Mouse (Mus musculus): ENCODE measurements at regions not wholly inside any gene's neighbourhood (a gene's known extent, or its start where the extent isn't known, plus 50 kb on each side); places are given as distances from the start of the nearest gene placed in this dataset.
A peak's percentile ranks its signal among the peaks of the same experiment; 100 is the strongest.

- Histone ChIP-seq H3K4me2 (ENCODE audit: low read depth, low read length) (no peak overlapping the region), H3K9me3 (ENCODE audit: control insufficient read depth, low read length) (no peaks in the 10 kb centered on the region), H3K9ac (replicated peaks; ENCODE audit: low read depth, low read length) (no peak overlapping the region), H3K27me3 (ENCODE audit: control insufficient read depth, insufficient read depth, low read length) (no peaks in the 10 kb centered on the region), H3K4me1 (ENCODE audit: control insufficient read depth, insufficient read depth, low read length) (no peaks in the 10 kb centered on the region), H3K36me3 (ENCODE audit: control insufficient read depth, insufficient read depth, low read length) (no peaks in the 10 kb centered on the region), H3K27ac (ENCODE audit: low read depth, low read length) (no peak overlapping the region), H3K4me3 (ENCODE audit: low read depth, low read length) (no peak overlapping the region)
- ATAC-seq (ENCODE audit: low read depth) = 0 out of 2 replicates have a peak, but pooled peaks have one; percentile 14
- 59% methylated on average over 3 of the region's 3 CpGs for WGBS
These were observed 562.7 kb upstream of the Pdzrn3 start for GRCm38 (mm10) chr6:101940266-101940866.

DNA sequence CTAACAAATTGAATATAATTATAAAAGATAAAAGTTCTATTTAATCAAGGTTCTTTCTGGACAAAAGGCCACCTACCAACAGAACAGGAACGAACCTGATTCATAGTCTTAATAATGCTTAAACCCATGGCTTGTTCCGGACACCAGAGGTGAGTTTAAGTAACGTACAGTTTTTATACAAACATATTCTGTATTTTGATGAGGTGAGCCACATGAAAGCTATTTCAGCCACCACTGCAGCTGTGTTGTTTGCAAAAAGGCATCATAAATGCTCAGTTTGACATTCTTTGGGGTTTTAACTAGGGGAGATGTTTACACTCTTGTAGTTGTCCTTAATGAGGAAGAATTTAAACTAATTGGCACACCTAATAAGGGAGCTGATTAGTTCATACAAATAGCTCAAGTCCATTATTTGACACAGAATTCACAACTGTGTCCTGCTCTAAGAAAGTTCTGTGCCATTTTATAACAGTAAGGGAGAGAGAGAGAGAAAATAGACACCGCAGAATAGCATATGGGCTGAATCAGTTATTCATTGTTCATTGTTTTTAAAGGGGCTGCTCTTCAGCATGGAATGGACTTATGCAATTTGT is 560.8 kb upstream of the Pdzrn3 start:
- Histone ChIP-seq H3K27ac (ENCODE audit: low read depth, low read length) (no peak overlapping the region), H3K9me3 (ENCODE audit: control insufficient read depth, low read length) (no peaks in the 10 kb centered on the region), H3K4me2 (ENCODE audit: low read depth, low read length) (no peak overlapping the region), H3K4me1 (ENCODE audit: control insufficient read depth, insufficient read depth, low read length) (no peaks in the 10 kb centered on the region), H3K9ac (replicated peaks; ENCODE audit: low read depth, low read length) (no peak overlapping the region), H3K36me3 (ENCODE audit: control insufficient read depth, insufficient read depth, low read length) (no peaks in the 10 kb centered on the region), H3K4me3 (ENCODE audit: low read depth, low read length) (no peak overlapping the region), H3K27me3 (ENCODE audit: control insufficient read depth, insufficient read depth, low read length) (no peaks in the 10 kb centered on the region)
- 82% methylated on average over 4 of the region's 4 CpGs for WGBS
- no peak for ATAC-seq (ENCODE audit: low read depth)

DNA sequence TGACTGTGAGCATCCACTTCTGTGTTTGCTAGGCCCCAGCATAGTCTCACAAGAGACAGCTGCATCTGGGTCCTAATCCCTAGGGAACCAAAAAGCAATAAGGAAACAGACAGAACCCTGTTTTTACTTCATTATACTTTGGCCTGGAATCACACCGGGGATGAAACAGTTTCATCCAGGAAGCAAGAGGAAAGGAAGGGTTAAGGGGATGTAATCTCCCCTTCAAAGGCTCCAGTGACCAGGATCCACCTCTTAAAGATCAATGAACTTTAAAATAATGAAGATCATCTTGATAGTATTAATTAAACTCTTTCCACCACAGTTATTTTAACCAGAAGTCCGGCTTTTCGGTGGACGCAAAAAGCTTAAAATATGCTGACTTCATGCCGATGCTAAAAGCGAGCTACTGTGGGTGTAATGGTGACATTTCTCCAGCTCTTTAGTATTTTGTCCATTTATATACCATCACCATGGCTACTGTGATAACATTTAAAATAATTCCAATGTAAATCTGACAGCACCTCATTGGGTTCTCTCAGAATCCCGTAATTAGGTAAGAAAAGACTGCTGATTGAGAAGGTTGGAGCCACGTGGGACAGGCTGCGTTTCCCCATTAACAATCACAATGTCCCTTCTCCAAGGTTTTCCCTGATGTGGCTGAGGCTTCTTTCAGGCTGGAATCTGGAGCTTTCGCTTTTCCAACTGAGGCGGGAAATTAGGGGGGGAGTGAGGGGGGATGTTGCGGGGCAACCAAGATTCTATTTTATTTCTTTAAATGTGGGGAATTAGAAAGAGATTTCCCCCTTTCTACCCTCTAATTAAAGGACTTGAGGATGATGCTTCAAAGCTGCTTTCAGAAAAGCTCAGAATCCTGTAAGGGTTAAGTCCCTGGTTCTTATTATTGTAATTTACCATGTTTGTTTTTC is 560.0 kb upstream of the Pdzrn3 start:
- H3K36me3 ChIP-seq (ENCODE audit: control insufficient read depth, insufficient read depth, low read length) = no peaks in the 10 kb centered on the region
- H3K9ac ChIP-seq (replicated peaks; ENCODE audit: low read depth, low read length) = no peak overlapping the region
- no peak overlapping the region for H3K4me2 ChIP-seq (ENCODE audit: low read depth, low read length)
- H3K4me3 ChIP-seq (ENCODE audit: low read depth, low read length) = no peak overlapping the region
- ATAC-seq (ENCODE audit: low read depth) = no peak
- no peak overlapping the region for H3K27ac ChIP-seq (ENCODE audit: low read depth, low read length)
- no peaks in the 10 kb centered on the region for H3K9me3 ChIP-seq (ENCODE audit: control insufficient read depth, low read length)
- no peaks in the 10 kb centered on the region for H3K27me3 ChIP-seq (ENCODE audit: control insufficient read depth, insufficient read depth, low read length)
- no peaks in the 10 kb centered on the region for H3K4me1 ChIP-seq (ENCODE audit: control insufficient read depth, insufficient read depth, low read length)
- WGBS = 55% methylated on average over 12 of the region's 12 CpGs

DNA sequence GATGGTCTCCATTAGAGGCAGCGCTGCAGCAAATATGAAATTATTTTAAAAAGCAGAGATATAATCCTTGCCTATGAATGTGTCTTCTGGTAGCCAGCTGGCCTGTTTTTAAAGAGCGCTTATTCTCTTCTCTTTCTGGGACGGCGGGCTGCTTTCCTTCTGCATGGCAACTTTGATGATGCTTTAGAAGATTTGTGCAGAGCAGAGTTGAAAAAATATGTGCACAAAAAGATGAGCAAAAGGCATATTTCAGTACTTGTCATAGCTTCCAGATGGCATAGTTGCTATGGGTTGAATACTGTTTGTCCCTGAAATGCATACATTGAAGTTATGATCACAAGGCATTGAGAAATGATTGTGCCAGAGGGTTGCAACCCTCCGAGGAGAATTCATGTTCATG is 554.1 kb upstream of the Pdzrn3 start:
- Histone ChIP-seq H3K36me3 (ENCODE audit: control insufficient read depth, insufficient read depth, low read length) (no peaks in the 10 kb centered on the region), H3K9ac (replicated peaks; ENCODE audit: low read depth, low read length) (no peak overlapping the region), H3K9me3 (ENCODE audit: control insufficient read depth, low read length) (no peaks in the 10 kb centered on the region), H3K4me2 (ENCODE audit: low read depth, low read length) (no peak overlapping the region), H3K27me3 (ENCODE audit: control insufficient read depth, insufficient read depth, low read length) (no peaks in the 10 kb centered on the region), H3K4me1 (ENCODE audit: control insufficient read depth, insufficient read depth, low read length) (no peaks in the 10 kb centered on the region), H3K27ac (ENCODE audit: low read depth, low read length) (no peak overlapping the region), H3K4me3 (ENCODE audit: low read depth, low read length) (no peak overlapping the region)
- ATAC-seq (ENCODE audit: low read depth) = no peak
- 96% methylated on average over 5 of the region's 5 CpGs for WGBS

GRCm38 (mm10) chr6:101921686-101922085 is 544.0 kb upstream of the Pdzrn3 start:
- ATAC-seq (ENCODE audit: low read depth) = no peak
- H3K4me2 ChIP-seq (ENCODE audit: low read depth, low read length) = no peak overlapping the region
- H3K4me1 ChIP-seq (ENCODE audit: control insufficient read depth, insufficient read depth, low read length) = no peaks in the 10 kb centered on the region
- H3K36me3 ChIP-seq (ENCODE audit: control insufficient read depth, insufficient read depth, low read length) = no peaks in the 10 kb centered on the region
- no peak overlapping the region for H3K9ac ChIP-seq (replicated peaks; ENCODE audit: low read depth, low read length)
- H3K9me3 ChIP-seq (ENCODE audit: control insufficient read depth, low read length) = no peaks in the 10 kb centered on the region
- 84% methylated on average over 4 of the region's 4 CpGs for WGBS
- H3K27ac ChIP-seq (ENCODE audit: low read depth, low read length) = no peak overlapping the region
- H3K27me3 ChIP-seq (ENCODE audit: control insufficient read depth, insufficient read depth, low read length) = no peaks in the 10 kb centered on the region
- H3K4me3 ChIP-seq (ENCODE audit: low read depth, low read length) = no peak overlapping the region

DNA sequence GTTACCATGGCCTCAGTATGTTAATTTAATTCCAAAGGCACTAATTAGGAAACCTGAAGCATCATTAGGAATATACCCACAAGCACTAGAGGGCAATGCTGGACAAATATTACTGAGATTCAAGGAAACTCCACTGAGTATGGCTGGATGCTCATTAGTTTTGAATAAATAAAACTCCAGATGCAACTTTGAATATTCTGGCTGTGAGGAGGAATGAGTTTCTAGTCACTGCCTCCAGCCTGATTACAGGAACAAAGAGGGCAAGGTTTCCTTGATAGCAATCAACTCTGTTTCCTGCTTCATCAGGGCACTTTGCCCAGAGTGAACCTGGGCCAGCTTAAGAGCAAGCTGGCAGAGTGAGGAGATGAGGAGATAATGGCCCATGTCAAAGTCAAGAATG is 543.5 kb upstream of the Pdzrn3 start:
- H3K27ac ChIP-seq (ENCODE audit: low read depth, low read length) = no peak overlapping the region
- no peak overlapping the region for H3K4me3 ChIP-seq (ENCODE audit: low read depth, low read length)
- H3K9ac ChIP-seq (replicated peaks; ENCODE audit: low read depth, low read length) = no peak overlapping the region
- ATAC-seq (ENCODE audit: low read depth) = no peak
- no peak overlapping the region for H3K4me2 ChIP-seq (ENCODE audit: low read depth, low read length)
- no peaks in the 10 kb centered on the region for H3K4me1 ChIP-seq (ENCODE audit: control insufficient read depth, insufficient read depth, low read length)
- no peaks in the 10 kb centered on the region for H3K27me3 ChIP-seq (ENCODE audit: control insufficient read depth, insufficient read depth, low read length)
- H3K9me3 ChIP-seq (ENCODE audit: control insufficient read depth, low read length) = no peaks in the 10 kb centered on the region
- H3K36me3 ChIP-seq (ENCODE audit: control insufficient read depth, insufficient read depth, low read length) = no peaks in the 10 kb centered on the region

GRCm38 (mm10) chr6:101918914-101919313 is 541.2 kb upstream of the Pdzrn3 start:
- H3K4me1 ChIP-seq (ENCODE audit: control insufficient read depth, insufficient read depth, low read length) = no peaks in the 10 kb centered on the region
- H3K9ac ChIP-seq (replicated peaks; ENCODE audit: low read depth, low read length) = no peak overlapping the region
- H3K36me3 ChIP-seq (ENCODE audit: control insufficient read depth, insufficient read depth, low read length) = no peaks in the 10 kb centered on the region
- no peaks in the 10 kb centered on the region for H3K27me3 ChIP-seq (ENCODE audit: control insufficient read depth, insufficient read depth, low read length)
- H3K4me3 ChIP-seq (ENCODE audit: low read depth, low read length) = no peak overlapping the region
- no peaks in the 10 kb centered on the region for H3K9me3 ChIP-seq (ENCODE audit: control insufficient read depth, low read length)
- H3K27ac ChIP-seq (ENCODE audit: low read depth, low read length) = no peak overlapping the region
- H3K4me2 ChIP-seq (ENCODE audit: low read depth, low read length) = no peak overlapping the region
- ATAC-seq (ENCODE audit: low read depth) = no peak

DNA sequence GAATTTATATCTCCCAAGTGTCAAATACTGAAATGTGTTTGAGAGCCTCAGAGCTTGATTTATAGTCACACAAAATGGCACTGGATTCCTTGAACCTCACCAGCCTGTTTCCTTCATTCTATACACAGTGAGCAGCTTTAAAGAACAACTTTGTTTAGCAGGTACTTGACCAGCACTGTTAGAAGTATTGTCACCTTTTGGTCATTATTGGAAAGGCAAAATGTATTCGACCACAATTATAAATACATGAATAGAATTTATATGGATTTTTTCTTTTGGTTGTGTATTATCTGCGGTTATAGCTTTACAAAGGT is 527.3 kb upstream of the Pdzrn3 start:
- Histone ChIP-seq H3K4me2 (ENCODE audit: low read depth, low read length) (no peak overlapping the region), H3K4me1 (ENCODE audit: control insufficient read depth, insufficient read depth, low read length) (no peaks in the 10 kb centered on the region), H3K9ac (replicated peaks; ENCODE audit: low read depth, low read length) (no peak overlapping the region), H3K4me3 (ENCODE audit: low read depth, low read length) (no peak overlapping the region), H3K27me3 (ENCODE audit: control insufficient read depth, insufficient read depth, low read length) (no peaks in the 10 kb centered on the region), H3K27ac (ENCODE audit: low read depth, low read length) (no peak overlapping the region), H3K36me3 (ENCODE audit: control insufficient read depth, insufficient read depth, low read length) (no peaks in the 10 kb centered on the region), H3K9me3 (ENCODE audit: control insufficient read depth, low read length) (no peaks in the 10 kb centered on the region)
- 94% methylated on average over 2 of the region's 2 CpGs for WGBS
- no peak for ATAC-seq (ENCODE audit: low read depth)

DNA sequence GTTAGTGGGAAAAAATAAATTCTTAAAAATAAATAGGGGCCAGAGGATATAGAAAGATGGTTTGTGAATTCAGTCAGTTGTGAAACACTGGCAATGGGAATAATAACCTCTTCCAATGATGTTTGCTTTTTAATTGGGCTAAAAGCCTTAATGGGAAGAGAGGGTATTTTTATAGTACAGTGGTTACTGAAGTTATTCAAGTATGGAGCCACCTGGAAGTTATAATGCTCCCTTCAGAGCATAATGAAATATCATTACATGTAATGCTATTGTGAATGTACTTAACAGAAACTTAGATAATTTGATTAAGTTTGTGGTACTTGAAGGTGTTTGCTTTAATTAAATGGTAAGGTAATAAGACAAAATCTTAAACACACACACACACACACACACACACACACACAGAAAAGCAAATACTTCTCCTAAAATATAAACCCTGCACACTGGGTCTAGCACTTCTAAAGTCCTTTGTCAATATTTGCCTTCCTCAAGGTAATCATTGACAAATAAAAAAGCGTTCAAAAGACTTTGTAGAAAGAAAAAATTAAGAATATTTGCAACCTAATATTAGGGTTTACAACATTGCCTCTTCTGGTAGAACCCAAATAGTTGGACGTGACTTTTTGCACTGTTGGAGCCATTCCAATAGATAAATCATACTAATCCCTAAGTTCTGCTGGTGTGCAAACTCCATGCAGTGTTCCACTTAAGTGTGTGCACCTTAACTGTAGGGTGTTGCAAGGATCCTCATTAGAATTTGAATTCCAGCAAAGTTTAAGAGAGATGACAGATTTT is 526.7 kb upstream of the Pdzrn3 start:
- H3K9ac ChIP-seq (replicated peaks; ENCODE audit: low read depth, low read length) = no peak overlapping the region
- ATAC-seq (ENCODE audit: low read depth) = no peak
- 71% methylated on average over 2 of the region's 2 CpGs for WGBS
- no peaks in the 10 kb centered on the region for H3K9me3 ChIP-seq (ENCODE audit: control insufficient read depth, low read length)
- H3K4me2 ChIP-seq (ENCODE audit: low read depth, low read length) = no peak overlapping the region
- H3K27me3 ChIP-seq (ENCODE audit: control insufficient read depth, insufficient read depth, low read length) = no peaks in the 10 kb centered on the region
- no peaks in the 10 kb centered on the region for H3K36me3 ChIP-seq (ENCODE audit: control insufficient read depth, insufficient read depth, low read length)
- no peak overlapping the region for H3K4me3 ChIP-seq (ENCODE audit: low read depth, low read length)
- H3K4me1 ChIP-seq (ENCODE audit: control insufficient read depth, insufficient read depth, low read length) = no peaks in the 10 kb centered on the region
- H3K27ac ChIP-seq (ENCODE audit: low read depth, low read length) = no peak overlapping the region

Measured in neural tube, embryonic 14.5 days (tissue).